Mouse (Mus musculus) MEL (cell line): ENCODE data around the gene Hist1h3b. TPM values are rescaled to one million over a fixed set of nuclear protein-coding genes. Genes with fewer than 3 reads are reported as not detected.

ENCODE experiments used
- DNase-seq: peaks from one replicate; pipeline ENCODE4 v3.0.0; 2011; ENCODE audit warnings: low read depth, low spot score
- H3K27ac ChIP-seq: 2 replicates; pipeline ENCODE4 v1.5.1; 2012; ENCODE audit warnings: low read depth, mild to moderate bottlenecking, control low read depth, low read length, moderate library complexity; ENCODE audit not compliant: control insufficient read depth
- H3K27me3 ChIP-seq, 2 experiments: fragments of 150-350 bp in 1 of 2; sonication (generic) in 1 of 2; 2 replicates each; pipeline ENCODE4 v1.6.1; 2012; ENCODE audit warnings: low read length in 2 of 2, mild to moderate bottlenecking in 2 of 2, improper control_type of control experiment in 1 of 2, moderate library complexity in 1 of 2; ENCODE audit not compliant: insufficient read depth in 2 of 2, control insufficient read depth in 1 of 2
- H3K36me3 ChIP-seq, 2 experiments: 2 replicates each; pipeline ENCODE4 v1.6.1; 2012 to 2014; ENCODE audit warnings: low read length in 2 of 2, improper control_type of control experiment in 1 of 2, inconsistent platforms in 1 of 2, mild to moderate bottlenecking in 1 of 2; ENCODE audit not compliant: insufficient read depth in 2 of 2, control insufficient read depth in 1 of 2
- H3K4me1 ChIP-seq, 2 experiments: fragments of 150-350 bp in 1 of 2; sonication (generic) in 1 of 2; 2 replicates each; pipeline ENCODE4 v1.6.1; 2012; ENCODE audit warnings: low read length in 2 of 2, improper control_type of control experiment in 1 of 2, mild to moderate bottlenecking in 1 of 2; ENCODE audit not compliant: insufficient read depth in 2 of 2, control insufficient read depth in 1 of 2
- H3K4me3 ChIP-seq, 2 experiments: fragments of 150-350 bp in 1 of 2; sonication (generic) in 1 of 2; 2 replicates each; pipeline ENCODE4 v1.5.1; 2012; ENCODE audit warnings: low read depth in 2 of 2, low read length in 2 of 2, mild to moderate bottlenecking in 2 of 2, moderate library complexity in 2 of 2, control low read depth in 1 of 2, improper control_type of control experiment in 1 of 2; ENCODE audit not compliant: control insufficient read depth in 1 of 2, insufficient read depth in 1 of 2
- H3K79me2 ChIP-seq: 2 replicates; pipeline ENCODE4 v1.6.1; 2012; ENCODE audit warnings: mild to moderate bottlenecking, low read length, moderate library complexity; ENCODE audit not compliant: control insufficient read depth, poor library complexity, insufficient read depth
- H3K9ac ChIP-seq: 2 replicates; pipeline ENCODE4 v1.6.1; 2012; ENCODE audit warnings: low read depth, mild to moderate bottlenecking, control low read depth, low read length, moderate library complexity; ENCODE audit not compliant: control insufficient read depth, poor library complexity, severe bottlenecking
- H3K9me3 ChIP-seq: fragments of 150-350 bp; sonication (generic); replicated peaks from 2 replicates; pipeline ENCODE4 v1.6.1; 2012; ENCODE audit warnings: mild to moderate bottlenecking, low read length, improper control_type of control experiment, moderate library complexity; ENCODE audit not compliant: insufficient read depth
- BHLHE40 ChIP-seq: IDR thresholded peaks from 2 replicates; pipeline ENCODE4 v1.6.1; 2012; ENCODE audit warnings: low read depth, mild to moderate bottlenecking, inconsistent platforms, low read length, improper control_type of control experiment, borderline replicate concordance
- ELF1 ChIP-seq: IDR thresholded peaks from 2 replicates; pipeline ENCODE4 v1.6.1; 2014; ENCODE audit warnings: low read depth, mild to moderate bottlenecking, inconsistent platforms, low read length, improper control_type of control experiment, moderate library complexity
- EP300 ChIP-seq, 2 experiments: IDR thresholded peaks; 2 replicates each; pipeline ENCODE4 v1.6.1; 2011; ENCODE audit warnings: improper control_type of control experiment in 2 of 2, low read length in 2 of 2, low read depth in 1 of 2, mild to moderate bottlenecking in 1 of 2
- GABPA ChIP-seq: IDR thresholded peaks from 2 replicates; pipeline ENCODE4 v1.6.1; 2012; ENCODE audit warnings: low read depth, mild to moderate bottlenecking, inconsistent platforms, low read length, improper control_type of control experiment, moderate library complexity
- GATA1 ChIP-seq: IDR thresholded peaks from 2 replicates; pipeline ENCODE4 v1.6.1; 2011; ENCODE audit warnings: low read depth, low read length, improper control_type of control experiment
- HCFC1 ChIP-seq: IDR thresholded peaks from 2 replicates; pipeline ENCODE4 v1.6.1; 2012; ENCODE audit warnings: low read depth, mild to moderate bottlenecking, inconsistent platforms, low read length, improper control_type of control experiment, moderate library complexity
- MAFK ChIP-seq: IDR thresholded peaks from 2 replicates; pipeline ENCODE4 v1.6.1; 2011; ENCODE audit warnings: low read depth, mild to moderate bottlenecking, low read length, improper control_type of control experiment, borderline replicate concordance
- MAZ ChIP-seq: IDR thresholded peaks from 2 replicates; pipeline ENCODE4 v1.6.1; 2012; ENCODE audit warnings: low read depth, mild to moderate bottlenecking, inconsistent platforms, low read length, improper control_type of control experiment
- MXI1 ChIP-seq: IDR thresholded peaks from 2 replicates; pipeline ENCODE4 v1.6.1; 2011; ENCODE audit warnings: mild to moderate bottlenecking, low read depth, low read length, improper control_type of control experiment
- MYB ChIP-seq: IDR thresholded peaks from 2 replicates; pipeline ENCODE4 v1.6.1; 2011; ENCODE audit warnings: mild to moderate bottlenecking, low read depth, low read length, improper control_type of control experiment
- MYC ChIP-seq: IDR thresholded peaks from 2 replicates; pipeline ENCODE4 v1.6.1; 2011; ENCODE audit warnings: low read depth, mild to moderate bottlenecking, low read length, improper control_type of control experiment, moderate library complexity
- NELFE ChIP-seq: IDR thresholded peaks from 2 replicates; pipeline ENCODE4 v1.6.1; 2011; ENCODE audit warnings: low read depth, low read length, improper control_type of control experiment
- NRF1 ChIP-seq: IDR thresholded peaks from 2 replicates; pipeline ENCODE4 v1.6.1; 2014; ENCODE audit warnings: low read depth, mild to moderate bottlenecking, inconsistent platforms, low read length, improper control_type of control experiment, moderate library complexity; ENCODE audit not compliant: poor library complexity, insufficient read depth, severe bottlenecking
- POLR2A ChIP-seq, 2 experiments: IDR thresholded peaks; 2 replicates each; pipeline ENCODE4 v1.6.1; 2011 to 2012; ENCODE audit warnings: low read length in 2 of 2, mild to moderate bottlenecking in 2 of 2, control low read depth in 1 of 2, improper control_type of control experiment in 1 of 2, low read depth in 1 of 2, moderate library complexity in 1 of 2; ENCODE audit not compliant: control insufficient read depth in 1 of 2, insufficient read depth in 1 of 2, poor library complexity in 1 of 2
- POLR2AphosphoS5 ChIP-seq: IDR thresholded peaks from 2 replicates; pipeline ENCODE4 v1.6.1; 2012; ENCODE audit warnings: low read depth, borderline replicate concordance, mild to moderate bottlenecking, inconsistent platforms, low read length, moderate library complexity, mixed read lengths
- RCOR1 ChIP-seq: IDR thresholded peaks from 2 replicates; pipeline ENCODE4 v1.6.1; 2012; ENCODE audit warnings: low read depth, mild to moderate bottlenecking, inconsistent platforms, low read length, improper control_type of control experiment
- TAL1 ChIP-seq: IDR thresholded peaks from 2 replicates; pipeline ENCODE4 v1.6.1; 2012; ENCODE audit warnings: mild to moderate bottlenecking, inconsistent platforms, low read length, moderate library complexity, mixed read lengths
- TBP ChIP-seq: IDR thresholded peaks from 2 replicates; pipeline ENCODE4 v1.8.0; 2011; ENCODE audit warnings: low read depth, low read length, improper control_type of control experiment
- TCF12 ChIP-seq: IDR thresholded peaks from 2 replicates; pipeline ENCODE4 v1.6.1; 2014; ENCODE audit warnings: low read depth, mild to moderate bottlenecking, inconsistent platforms, low read length, improper control_type of control experiment, moderate library complexity
- UBTF ChIP-seq: IDR thresholded peaks from 2 replicates; pipeline ENCODE4 v1.6.1; 2012; ENCODE audit warnings: low read depth, mild to moderate bottlenecking, inconsistent platforms, low read length, improper control_type of control experiment, moderate library complexity, borderline replicate concordance; ENCODE audit not compliant: insufficient read depth
- USF1 ChIP-seq: IDR thresholded peaks from 2 replicates; pipeline ENCODE4 v1.6.1; 2014; ENCODE audit warnings: low read depth, mild to moderate bottlenecking, inconsistent platforms, low read length, improper control_type of control experiment, moderate library complexity
- USF2 ChIP-seq, 2 experiments: IDR thresholded peaks; 2 replicates each; pipeline ENCODE4 v1.6.1; 2011 to 2012; ENCODE audit warnings: improper control_type of control experiment in 2 of 2, low read length in 2 of 2, borderline replicate concordance in 1 of 2, inconsistent platforms in 1 of 2, low read depth in 1 of 2, mild to moderate bottlenecking in 1 of 2; ENCODE audit not compliant: insufficient read depth in 1 of 2
- ZC3H11A ChIP-seq: IDR thresholded peaks from 2 replicates; pipeline ENCODE4 v1.6.1; 2012; ENCODE audit warnings: low read depth, mild to moderate bottlenecking, inconsistent platforms, low read length, improper control_type of control experiment
- ZNF384 ChIP-seq: IDR thresholded peaks from 2 replicates; pipeline ENCODE4 v1.6.1; 2012; ENCODE audit warnings: low read depth, mild to moderate bottlenecking, inconsistent platforms, low read length, improper control_type of control experiment
- polyA plus RNA-seq, 2 experiments: library from polyadenylated mRNA; stranded (reverse) in 1 of 2; unstranded in 1 of 2; fragments of >175 nt in 1 of 2; fragments of >200 nt in 1 of 2; gene quantifications; 2 replicates each; pipeline versions ENCODE4 v1.2.1 to v1.2.4; 2012; ENCODE audit warnings: low replicate concordance in 2 of 2, low read depth in 1 of 2; ENCODE audit not compliant: insufficient read length in 2 of 2, insufficient read depth in 1 of 2, missing spikeins in 1 of 2
- total RNA-seq: library from RNA; depleted of rRNA; stranded (reverse); fragments of 300-350 nt; gene quantifications from 2 replicates; pipeline ENCODE4 v1.2.3, GENCODE M21; 2012

Hist1h3b gene
- total and polyA plus RNA-seq, 3 experiments: 6.6 to 1,725 TPM; not detected in 1

- Histone ChIP-seq H3K4me1 (peaks cover 0 to 11% of the 10 kb centered on the region in 2 experiments; a peak in 2 of 4 replicates), H3K27ac (peak within 1 kb of the TSS; percentile 81), H3K9ac (peak within 1 kb of the TSS; percentile 67), H3K36me3 (peaks cover 0 to 49% of the 10 kb centered on the region in 2 experiments; a peak in 2 of 4 replicates), H3K79me2 (no peaks in the 10 kb centered on the region; the same call in 1 of the 2 replicates), H3K4me3 (peak within 1 kb of the TSS in 1 of 2 experiments; percentile 30; a peak in 1 of 4 replicates), H3K27me3 (no peaks in the 10 kb centered on the region), H3K9me3 (no peaks in the 10 kb centered on the region)
- TF ChIP-seq POLR2A (IDR thresholded peaks at IDR 0.05; ENCODE audit: control insufficient read depth in 1 of 2, insufficient read depth in 1 of 2, low read depth in 1 of 2, low read length in 2 of 2, poor library complexity in 1 of 2) (peak in 1 of 2 experiments; percentile 98; a peak in 2 of 4 replicates), TBP (peak; percentile 99), MAFK (no peak), POLR2AphosphoS5 (peak; percentile 98; the same call in 1 of the 2 replicates), BHLHE40 (no peak)
- peak; percentile 97 for DNase-seq
Measured at GRCm38 (mm10) chr13:23756790-23757189, 4.7 kb downstream of the Hist1h3b start, which contains the start of gene Hist1h4b. Gene Hist1h4b, plus strand, starts transcription at chr13:23757013.

DNA sequence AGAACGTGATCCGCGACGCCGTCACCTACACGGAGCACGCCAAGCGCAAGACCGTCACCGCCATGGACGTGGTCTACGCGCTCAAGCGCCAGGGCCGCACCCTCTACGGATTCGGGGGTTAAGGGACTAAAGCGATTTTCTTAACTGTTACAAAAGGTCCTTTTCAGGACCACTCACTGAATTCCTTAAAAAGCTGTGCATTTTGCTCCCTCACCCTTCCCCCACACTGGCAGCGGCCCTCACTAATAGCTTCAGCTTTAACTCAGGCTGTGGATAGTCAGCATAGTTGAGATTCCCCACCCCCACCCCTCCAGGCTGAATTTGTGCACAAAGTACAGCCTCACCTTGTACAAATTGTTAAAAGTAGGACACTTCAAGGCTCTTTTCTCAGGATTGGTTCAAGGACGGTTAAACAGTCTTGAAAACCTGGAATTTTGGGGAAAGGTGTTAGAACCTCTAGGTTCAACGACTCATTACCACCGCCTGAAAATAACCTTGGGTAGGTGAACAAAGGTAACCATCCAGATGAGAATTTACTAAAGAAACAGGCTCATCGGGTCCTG, 5.2 kb downstream of the Hist1h3b start:
- Histone ChIP-seq H3K4me1 (peaks cover 0 to 11% of the 10 kb centered on the region in 2 experiments; a peak in 2 of 4 replicates), H3K79me2 (no peaks in the 10 kb centered on the region; the same call in 1 of the 2 replicates), H3K4me3 (peak overlapping the region in 1 of 2 experiments; percentile 30; a peak in 1 of 4 replicates), H3K36me3 (peaks cover 0 to 49% of the 10 kb centered on the region in 2 experiments; a peak in 2 of 4 replicates), H3K9me3 (no peaks in the 10 kb centered on the region), H3K9ac (peak overlapping the region; percentile 67), H3K27me3 (no peaks in the 10 kb centered on the region), H3K27ac (peak overlapping the region; percentile 81)
- no peak for TF ChIP-seq NRF1
- no peak for TF ChIP-seq GABPA
- TF ChIP-seq POLR2A (IDR thresholded peaks at IDR 0.05; ENCODE audit: control insufficient read depth in 1 of 2, insufficient read depth in 1 of 2, low read depth in 1 of 2, low read length in 2 of 2, poor library complexity in 1 of 2): peak; percentile 97 to 100
- TF ChIP-seq RCOR1: no peak
- TF ChIP-seq TBP: peak; percentile 39; the same call in 1 of the 2 replicates
- TF ChIP-seq TAL1: no peak
- TF ChIP-seq MAZ: no peak
- TF ChIP-seq MYB: no peak
- TF ChIP-seq UBTF: peak; percentile 92; the same call in 1 of the 2 replicates
- TF ChIP-seq HCFC1: no peak
- no peak for TF ChIP-seq MYC
- no peak for TF ChIP-seq EP300 (IDR thresholded peaks at IDR 0.05; ENCODE audit: low read depth in 1 of 2, low read length in 2 of 2)
- no peak for TF ChIP-seq BHLHE40
- TF ChIP-seq NELFE: no peak
- no peak for TF ChIP-seq USF2 (IDR thresholded peaks at IDR 0.05; ENCODE audit: borderline replicate concordance in 1 of 2, insufficient read depth in 1 of 2, low read depth in 1 of 2, low read length in 2 of 2)
- TF ChIP-seq ZC3H11A: no peak
- no peak for TF ChIP-seq ZNF384
- TF ChIP-seq ELF1: no peak
- no peak for TF ChIP-seq USF1
- peak; percentile 98; the same call in 1 of the 2 replicates for TF ChIP-seq POLR2AphosphoS5
- TF ChIP-seq GATA1: no peak
- no peak for TF ChIP-seq MAFK
- TF ChIP-seq TCF12: no peak
- no peak for TF ChIP-seq MXI1
- DNase-seq: peak; percentile 92
